Mouse (Mus musculus) liver, adult 2 months (tissue): Measurements from ENCODE around the gene Slc17a9. TPM values are rescaled to one million over a fixed set of nuclear protein-coding genes. Genes with fewer than 3 reads are reported as not detected.

Experiments
- DNase-seq: peaks from one replicate; pipeline ENCODE4 v3.0.0-alpha.2; 2011; ENCODE audit warnings: low read depth, low spot score; ENCODE audit errors: extremely low read depth
- H3K27ac ChIP-seq: fragments of 200-500 bp; replicated peaks from 2 replicates; pipeline ENCODE4 v1.5.1; 2012; ENCODE audit warnings: low read depth, mild to moderate bottlenecking, control low read depth, inconsistent platforms, low read length; ENCODE audit not compliant: insufficient read depth
- H3K27me3 ChIP-seq: fragments of 200-500 bp; 2 replicates; pipeline ENCODE4 v1.6.1; 2012; ENCODE audit warnings: mild to moderate bottlenecking, moderate library complexity, low read length, inconsistent platforms; ENCODE audit not compliant: control insufficient read depth, insufficient read depth
- H3K36me3 ChIP-seq: fragments of 200-500 bp; 2 replicates; pipeline ENCODE4 v1.6.1; 2012; ENCODE audit warnings: low read length, inconsistent platforms; ENCODE audit not compliant: control insufficient read depth, insufficient read depth
- H3K4me1 ChIP-seq: fragments of 200-500 bp; 2 replicates; pipeline ENCODE4 v1.6.1; 2011; ENCODE audit warnings: low read length; ENCODE audit not compliant: control insufficient read depth, insufficient read depth
- H3K4me3 ChIP-seq: fragments of 200-500 bp; 2 replicates; pipeline ENCODE4 v1.5.1; 2011; ENCODE audit warnings: low read depth, mild to moderate bottlenecking, control low read depth, low read length, moderate library complexity; ENCODE audit not compliant: insufficient read depth
- H3K79me2 ChIP-seq: fragments of 200-500 bp; 2 replicates; pipeline ENCODE4 v1.6.1; 2012; ENCODE audit warnings: inconsistent platforms, mild to moderate bottlenecking, low read length, moderate library complexity; ENCODE audit not compliant: control insufficient read depth, insufficient read depth
- H3K9ac ChIP-seq: fragments of 200-500 bp; 2 replicates; pipeline ENCODE4 v1.6.1; 2012; ENCODE audit warnings: low read depth, mild to moderate bottlenecking, control low read depth, inconsistent platforms, low read length
- CTCF ChIP-seq: fragments of 200-500 bp; IDR thresholded peaks from 2 replicates; pipeline ENCODE4 v1.5.1; 2011; ENCODE audit warnings: low read depth, low read length, control low read depth
- POLR2A ChIP-seq: fragments of 200-500 bp; IDR thresholded peaks from 2 replicates; pipeline ENCODE4 v1.6.1; 2011; ENCODE audit warnings: low read length, control low read depth; ENCODE audit not compliant: insufficient read depth; ENCODE audit errors: extremely low read depth
- WGBS: fragments of 180-500 bp; shearing (Covaris S2); methylation state at CpG from one replicate; pipeline ENCODE4 v1.1.7; 2018; 5-methylcytosine and 5-hydroxymethylcytosine counted together
- polyA plus RNA-seq: library from polyadenylated mRNA; depleted of rRNA; stranded (reverse); fragments of >200 nt; gene quantifications from 2 replicates; pipeline ENCODE4 v1.2.3, GENCODE M21; 2012; rRNA removed
- total RNA-seq: library from RNA; depleted of rRNA; stranded (reverse); fragments of >200 nt; gene quantifications from 2 replicates; pipeline ENCODE4 v1.2.3, GENCODE M21; 2014; rRNA removed

The Slc17a9 gene
- 3.5 and 4.5 TPM in 2 replicates for total RNA-seq
- polyA plus RNA-seq, result 9.1 and 10.9 TPM in 2 replicates

GRCm38 (mm10) chr2:180724585-180725413, at the start of gene Slc17a9:
Gene Slc17a9, plus strand, starts transcription at chr2:180725263.
- H3K27ac ChIP-seq, result peak within 1 kb of the TSS; percentile 97
- WGBS, result 2% methylated on average over 18 of the region's 18 CpGs
- H3K4me1 ChIP-seq, result peaks cover 11% of the 10 kb centered on the region; the same call in 1 of the 2 replicates
- TF ChIP-seq CTCF (no peak), POLR2A (peak; percentile 36; the same call in 1 of the 2 replicates)
- peaks cover 26% of the 10 kb centered on the region for H3K36me3 ChIP-seq
- DNase-seq, result peak; percentile 88
- peak within 1 kb of the TSS; percentile 48 for H3K4me3 ChIP-seq
- H3K27me3 ChIP-seq, result no peaks in the 10 kb centered on the region
- peak within 1 kb of the TSS; percentile 72 for H3K9ac ChIP-seq
- H3K79me2 ChIP-seq, result peaks cover 2% of the 10 kb centered on the region; the same call in 1 of the 2 replicates

- 23% methylated on average over 2 of the region's 2 CpGs for WGBS
- DNase-seq, result peak; percentile 80
- TF ChIP-seq POLR2A, result no peak
- TF ChIP-seq CTCF, result no peak
- Histone ChIP-seq H3K79me2 (no peaks in the 10 kb centered on the region), H3K27ac (no peak overlapping the region), H3K9ac (no peak overlapping the region), H3K4me3 (no peak overlapping the region), H3K4me1 (peaks cover 9% of the 10 kb centered on the region), H3K36me3 (peaks cover 38% of the 10 kb centered on the region), H3K27me3 (no peaks in the 10 kb centered on the region)
Observed at GRCm38 (mm10) chr2:180676706-180677105, 48.4 kb upstream of the Slc17a9 start.

GRCm38 (mm10) chr2:180678609-180679140, 46.4 kb upstream of the Slc17a9 start:
- H3K4me3 ChIP-seq, result no peak overlapping the region
- no peak for TF ChIP-seq POLR2A
- peak; percentile 42 for TF ChIP-seq CTCF
- H3K36me3 ChIP-seq, result peaks cover 37% of the 10 kb centered on the region
- no peak overlapping the region for H3K9ac ChIP-seq
- no peak overlapping the region for H3K27ac ChIP-seq
- H3K4me1 ChIP-seq, result peaks cover 9% of the 10 kb centered on the region
- H3K79me2 ChIP-seq, result no peaks in the 10 kb centered on the region
- peak; percentile 54 for DNase-seq
- WGBS, result 8% methylated on average over 4 of the region's 4 CpGs
- H3K27me3 ChIP-seq, result no peaks in the 10 kb centered on the region

- Histone ChIP-seq H3K79me2 (no peaks in the 10 kb centered on the region), H3K4me1 (peaks cover 9% of the 10 kb centered on the region), H3K36me3 (peaks cover 48% of the 10 kb centered on the region), H3K9ac (no peak overlapping the region), H3K4me3 (no peak overlapping the region), H3K27ac (no peak overlapping the region), H3K27me3 (no peaks in the 10 kb centered on the region)
- TF ChIP-seq CTCF (no peak), POLR2A (no peak)
- 31% methylated on average over 2 of the region's 2 CpGs for WGBS
- no peak for DNase-seq
Observed at GRCm38 (mm10) chr2:180681225-180681624, 43.8 kb upstream of the Slc17a9 start.

GRCm38 (mm10) chr2:180683524-180683923, 41.5 kb upstream of the Slc17a9 start:
- H3K36me3 ChIP-seq, result peaks cover 65% of the 10 kb centered on the region
- H3K27ac ChIP-seq, result no peak overlapping the region
- no peaks in the 10 kb centered on the region for H3K79me2 ChIP-seq
- 83% methylated on average over 2 of the region's 2 CpGs for WGBS
- H3K4me3 ChIP-seq, result no peak overlapping the region
- no peaks in the 10 kb centered on the region for H3K27me3 ChIP-seq
- no peak overlapping the region for H3K9ac ChIP-seq
- TF ChIP-seq CTCF (no peak), POLR2A (no peak)
- peaks cover 4% of the 10 kb centered on the region; the same call in 1 of the 2 replicates for H3K4me1 ChIP-seq
- DNase-seq, result no peak
